In the genomic region with DNA sequence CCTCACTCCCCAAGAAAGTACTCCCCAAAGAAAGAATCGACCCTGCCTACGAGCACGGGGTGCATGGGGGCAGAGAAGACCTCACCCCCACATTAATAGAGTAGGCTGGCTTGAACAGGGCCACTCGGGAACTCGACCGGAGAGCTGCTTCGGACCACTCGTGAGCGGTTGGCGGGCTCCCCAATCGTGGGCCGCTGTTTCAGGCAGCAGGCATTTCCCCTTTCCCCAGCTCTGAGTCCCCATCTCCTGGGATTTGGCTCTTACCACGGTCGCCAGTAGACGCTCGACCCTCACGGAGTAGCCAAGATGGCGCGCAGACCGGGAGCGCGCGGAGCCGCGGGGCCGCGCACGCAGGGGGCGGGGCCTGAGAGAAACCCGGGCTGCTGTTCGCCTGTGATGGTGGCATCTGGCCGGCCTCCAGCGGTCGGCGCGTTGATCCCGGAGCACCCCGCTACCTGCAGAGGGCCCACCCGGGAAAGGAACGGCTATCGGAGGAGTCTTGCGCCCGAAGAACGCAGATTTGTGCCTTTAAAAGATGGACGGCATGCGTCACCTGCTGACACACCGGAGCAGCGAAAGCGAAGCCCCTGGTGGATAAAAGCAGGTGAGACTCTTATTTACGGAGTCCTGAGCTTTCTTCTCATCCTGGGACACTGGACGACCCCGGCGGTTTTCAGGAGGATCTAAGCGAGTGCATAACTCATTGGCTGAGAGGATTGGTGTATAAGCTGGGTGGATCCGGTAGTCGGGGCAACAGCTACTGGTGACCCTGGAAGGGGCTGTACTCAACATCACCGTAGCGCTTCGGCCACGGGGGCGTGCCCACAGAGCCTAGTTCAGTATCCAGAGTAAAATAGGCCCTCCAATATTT, we compare ENCODE assay signal across 8 mouse cellular contexts. TPM values are rescaled to one million over a fixed set of nuclear protein-coding genes. Genes with fewer than 3 reads are reported as not detected.
A peak's percentile ranks its signal among the peaks of the same experiment; 100 is the strongest.
DNase-seq lines count a peak whose midpoint lies in the region; ATAC-seq lines count a peak whose summit lies in the region.

A gene (minus strand): TSS at position 338 of the 871 bp plus-strand sequence.

- peaks cover 26% of the 10 kb centered on the region for H3K4me1 ChIP-seq in hindbrain, embryonic 14.5 days (replicated peaks; ENCODE audit: control insufficient read depth, insufficient read depth, low read length)

- WGBS in hindbrain, embryonic 14.5 days: under 1% methylated on average over 61 of the region's 61 CpGs
- WGBS in macrophage (ENCODE audit: missing documents): under 1% methylated on average over 61 of the region's 61 CpGs

- no peaks in the 10 kb centered on the region for H3K27me3 ChIP-seq in hindbrain, embryonic 14.5 days (ENCODE audit: control insufficient read depth, insufficient read depth, low read length)

- H3K36me3 ChIP-seq in hindbrain, embryonic 14.5 days (replicated peaks; ENCODE audit: control insufficient read depth, insufficient read depth): peaks cover 33% of the 10 kb centered on the region
- H3K36me3 ChIP-seq in macrophage (ENCODE audit: inconsistent target): peaks cover 23% of the 10 kb centered on the region; the same call in 1 of the 2 replicates

- peak within 1 kb of the TSS; percentile 79 for H3K4me3 ChIP-seq in hindbrain, embryonic 14.5 days (replicated peaks; ENCODE audit: low read length)
- peak within 1 kb of the TSS; percentile 91 for H3K4me3 ChIP-seq in macrophage (ENCODE audit: inconsistent target)

- no peaks in the 10 kb centered on the region for H3K9me3 ChIP-seq in hindbrain, embryonic 14.5 days (ENCODE audit: control insufficient read depth, low read length)

- peak; percentile 77 for ATAC-seq in hindbrain, embryonic 14.5 days (ENCODE audit: low FRiP score)

- H3K27ac ChIP-seq in hindbrain, embryonic 14.5 days: peak within 1 kb of the TSS; percentile 77
- peak within 1 kb of the TSS; percentile 54 for H3K27ac ChIP-seq in macrophage

- H3K4me2 ChIP-seq in hindbrain, embryonic 14.5 days (replicated peaks): peak within 1 kb of the TSS; percentile 81

- H3K9ac ChIP-seq in hindbrain, embryonic 14.5 days: peak within 1 kb of the TSS; percentile 93

- H3K79me2 ChIP-seq in macrophage (ENCODE audit: inconsistent target): no peaks in the 10 kb centered on the region; the same call in 1 of the 2 replicates

- peak; percentile 71 for DNase-seq in T-cell, adult 2 months (ENCODE audit: low spot score)
- peak; percentile 92 to 94 for DNase-seq in cerebellum, postnatal 25 days
- DNase-seq in frontal cortex, postnatal 36 days (ENCODE audit: low spot score in 2 of 2): peak; percentile 77 to 83
- DNase-seq in hindbrain, embryonic 14.5 days (ENCODE audit: low spot score): peak; percentile 88
- DNase-seq in layer of hippocampus, postnatal 36 days: peak; percentile 84 to 85
- peak; percentile 75 for DNase-seq in retina, postnatal 7 days (ENCODE audit: low read depth, low spot score)
- DNase-seq in urinary bladder, postnatal 10 days (ENCODE audit: low spot score): peak; percentile 42

RNA-seq across cellular contexts. Expression of the gene that starts here (rescaled TPM):
- 57.5 and 60.5 TPM in 2 replicates for polyA plus RNA-seq in hindbrain, embryonic 14.5 days (2014; fragmentation: Nextera tagmentation; extraction: Ambion mirVana)
- 10 to 100 TPM; 30.0 to 33.1 TPM for total RNA-seq in layer of hippocampus, postnatal 36 days (2021)
- 1 to 10 TPM in 18 of 26 experiments, under 1 TPM in 1, not detected in 7; 0.86 to 5.8 (median 2.7) TPM for total RNA-seq in macrophage (2018; cell fraction: chromatin; rRNA removed)
- 10 to 100 TPM in 22 of 26 experiments, 1 to 10 TPM in 4; 6.7 to 22.1 (median 15.7) TPM for total RNA-seq in macrophage (2018; cell fraction: cytosol; rRNA removed)
- total RNA-seq in macrophage (2018; cell fraction: nucleus; rRNA removed): 10 to 100 TPM in 2 of 26 experiments, 1 to 10 TPM in 24; 1.0 to 13.8 (median 4.4) TPM
- polyA plus RNA-seq in macrophage (2018): 6.4 to 25.9 TPM (median 19.8 TPM) in 3 replicates

Comparison
In these comparisons a context has a peak if more than half of its experiments do, and no peak if none do; other contexts are left out.
1. Peak in every context shown above with its lines: DNase-seq, ATAC-seq, H3K4me3 ChIP-seq and H3K27ac ChIP-seq.
2. DNase-seq: peak in every context shown above with its lines; median percentile 93 in cerebellum, postnatal 25 days; 88 in hindbrain, embryonic 14.5 days; 84 in layer of hippocampus, postnatal 36 days; 80 in frontal cortex, postnatal 36 days; 75 in retina, postnatal 7 days; 71 in T-cell, adult 2 months; 42 in urinary bladder, postnatal 10 days.